Mouse (Mus musculus) forebrain, embryonic 12.5 days (tissue): ENCODE data around the gene Psmb7. TPM values are rescaled to one million over a fixed set of nuclear protein-coding genes. Genes with fewer than 3 reads are reported as not detected.

Source experiments
- ATAC-seq: fragments of 200-750 bp; cut with Nextera tagmentation; 2 replicates; pipeline ENCODE4 v1.8.0; 2017; ENCODE audit warnings: moderate TSS enrichment; ENCODE audit not compliant: low FRiP score
- H3K27ac ChIP-seq: fragments of 300-500 bp; sonication (generic); 2 replicates; pipeline ENCODE4 v1.5.1; 2016; ENCODE audit warnings: mild to moderate bottlenecking
- H3K27me3 ChIP-seq: fragments of 300-500 bp; sonication (generic); 2 replicates; pipeline ENCODE4 v1.6.1; 2016; ENCODE audit warnings: mild to moderate bottlenecking
- H3K36me3 ChIP-seq: fragments of 300-500 bp; sonication (generic); replicated peaks from 2 replicates; pipeline ENCODE4 v1.6.1; 2016; ENCODE audit warnings: mild to moderate bottlenecking
- H3K4me1 ChIP-seq: fragments of 300-500 bp; sonication (generic); 2 replicates; pipeline ENCODE4 v1.6.1; 2016
- H3K4me2 ChIP-seq: fragments of 300-500 bp; sonication (generic); 2 replicates; pipeline ENCODE4 v1.6.1; 2016; ENCODE audit warnings: mild to moderate bottlenecking, moderate library complexity
- H3K4me3 ChIP-seq: fragments of 300-500 bp; sonication (generic); replicated peaks from 2 replicates; pipeline ENCODE4 v1.5.1; 2016; ENCODE audit warnings: mild to moderate bottlenecking
- H3K9ac ChIP-seq: fragments of 300-500 bp; sonication (generic); 2 replicates; pipeline ENCODE4 v1.6.1; 2016; ENCODE audit warnings: mild to moderate bottlenecking
- H3K9me3 ChIP-seq: fragments of 300-500 bp; sonication (generic); 2 replicates; pipeline ENCODE4 v1.6.1; 2016
- WGBS: fragments of 180-500 bp; shearing (Covaris S2); methylation state at CpG from one replicate; pipeline ENCODE4 v1.1.7; 2016; 5-methylcytosine and 5-hydroxymethylcytosine counted together
- polyA plus RNA-seq: library from polyadenylated mRNA; unstranded; fragments of >200 nt; fragmentation: Nextera tagmentation; extraction: Ambion mirVana; gene quantifications from 2 replicates; pipeline ENCODE4 v1.2.1, GENCODE M21; 2016

Gene Psmb7
- polyA plus RNA-seq, 1 experiment from 2014 or later = 294 TPM

DNA sequence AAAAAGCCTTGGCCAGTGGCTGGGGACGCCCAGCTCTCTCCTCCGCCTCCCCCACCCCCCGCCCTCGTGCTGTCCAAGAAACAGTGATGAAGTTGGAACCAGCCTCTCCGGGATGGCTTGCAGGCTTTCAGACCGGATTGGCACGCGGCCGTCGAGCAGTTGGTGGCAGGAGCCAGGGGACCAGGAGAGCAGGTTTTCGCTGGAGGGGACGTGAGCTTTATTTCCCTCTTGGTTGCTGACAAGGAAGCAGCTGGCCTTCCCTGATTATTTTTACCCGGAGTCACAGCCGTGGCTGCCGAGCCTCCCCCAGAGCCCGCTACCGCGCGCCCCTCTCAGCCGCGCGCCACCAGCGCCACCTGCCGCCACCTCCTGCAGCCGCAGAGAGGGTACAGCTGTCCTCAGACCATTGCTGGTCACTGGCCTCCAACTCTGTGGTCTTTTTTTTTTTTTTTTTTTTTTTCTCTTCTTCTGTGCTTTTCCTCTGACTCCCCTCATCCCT, 14.5 kb upstream of the Psmb7 start:
- Histone ChIP-seq H3K4me3 (peak overlapping the region; percentile 41), H3K27ac (peak overlapping the region; percentile 72), H3K9me3 (no peaks in the 10 kb centered on the region), H3K27me3 (0 out of 2 replicates have a peak, but pooled peaks cover 11% of the 10 kb centered on the region), H3K36me3 (no peaks in the 10 kb centered on the region), H3K4me1 (no peaks in the 10 kb centered on the region), H3K9ac (peak overlapping the region; percentile 59), H3K4me2 (peak overlapping the region; percentile 59)
- ATAC-seq = peak; percentile 97
- under 1% methylated on average over 24 of the region's 25 CpGs for WGBS

DNA sequence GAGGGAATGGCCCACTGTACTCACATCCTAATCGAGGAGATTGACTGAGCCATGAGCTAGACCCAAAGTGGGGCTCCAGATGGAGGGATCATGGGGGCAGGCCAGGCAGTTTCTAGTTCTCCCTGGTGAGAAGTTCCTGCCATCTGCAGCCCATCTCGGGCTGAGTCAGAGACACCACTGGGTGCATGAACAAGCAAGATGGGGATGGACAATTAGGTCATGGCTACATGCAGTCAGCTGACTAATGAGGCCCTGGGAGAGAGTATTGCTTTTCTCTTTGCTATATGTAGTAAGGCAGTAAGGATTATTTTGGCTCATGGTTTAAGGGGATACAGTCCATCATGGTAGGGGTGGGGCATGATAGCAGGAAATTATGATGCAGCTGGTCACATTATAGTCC, 9.8 kb upstream of the Psmb7 start:
- H3K4me3 ChIP-seq = no peak overlapping the region
- H3K9ac ChIP-seq = no peak overlapping the region
- H3K4me1 ChIP-seq = no peaks in the 10 kb centered on the region
- WGBS = 88% methylated on average over 2 of the region's 2 CpGs
- H3K27ac ChIP-seq = no peak overlapping the region
- no peak for ATAC-seq
- H3K27me3 ChIP-seq = 0 out of 2 replicates have a peak, but pooled peaks cover 8% of the 10 kb centered on the region
- no peaks in the 10 kb centered on the region for H3K36me3 ChIP-seq
- no peak overlapping the region for H3K4me2 ChIP-seq
- H3K9me3 ChIP-seq = no peaks in the 10 kb centered on the region

DNA sequence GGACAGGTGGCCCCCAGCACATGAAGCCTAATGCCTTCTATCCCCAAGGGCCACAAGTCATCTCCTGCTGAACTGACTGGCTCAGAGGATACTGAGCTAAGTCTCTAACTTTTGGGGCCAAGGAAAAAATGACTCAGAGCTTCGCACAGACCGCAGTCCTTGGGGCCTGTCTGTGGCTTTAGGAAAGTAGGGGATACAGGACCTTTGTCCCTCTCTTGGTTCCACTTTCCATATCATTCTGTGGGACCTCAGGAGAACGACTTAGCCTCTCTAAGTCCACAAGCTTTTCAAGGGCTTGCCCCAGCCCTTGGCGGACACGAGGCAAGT, 9.4 kb upstream of the Psmb7 start:
- H3K4me3 ChIP-seq = no peak overlapping the region
- no peak overlapping the region for H3K27ac ChIP-seq
- WGBS = 92% methylated on average over 5 of the region's 5 CpGs
- H3K4me1 ChIP-seq = no peaks in the 10 kb centered on the region
- H3K9me3 ChIP-seq = no peaks in the 10 kb centered on the region
- H3K27me3 ChIP-seq = 0 out of 2 replicates have a peak, but pooled peaks cover 8% of the 10 kb centered on the region
- no peak for ATAC-seq
- H3K9ac ChIP-seq = no peak overlapping the region
- no peak overlapping the region for H3K4me2 ChIP-seq
- H3K36me3 ChIP-seq = no peaks in the 10 kb centered on the region

DNA sequence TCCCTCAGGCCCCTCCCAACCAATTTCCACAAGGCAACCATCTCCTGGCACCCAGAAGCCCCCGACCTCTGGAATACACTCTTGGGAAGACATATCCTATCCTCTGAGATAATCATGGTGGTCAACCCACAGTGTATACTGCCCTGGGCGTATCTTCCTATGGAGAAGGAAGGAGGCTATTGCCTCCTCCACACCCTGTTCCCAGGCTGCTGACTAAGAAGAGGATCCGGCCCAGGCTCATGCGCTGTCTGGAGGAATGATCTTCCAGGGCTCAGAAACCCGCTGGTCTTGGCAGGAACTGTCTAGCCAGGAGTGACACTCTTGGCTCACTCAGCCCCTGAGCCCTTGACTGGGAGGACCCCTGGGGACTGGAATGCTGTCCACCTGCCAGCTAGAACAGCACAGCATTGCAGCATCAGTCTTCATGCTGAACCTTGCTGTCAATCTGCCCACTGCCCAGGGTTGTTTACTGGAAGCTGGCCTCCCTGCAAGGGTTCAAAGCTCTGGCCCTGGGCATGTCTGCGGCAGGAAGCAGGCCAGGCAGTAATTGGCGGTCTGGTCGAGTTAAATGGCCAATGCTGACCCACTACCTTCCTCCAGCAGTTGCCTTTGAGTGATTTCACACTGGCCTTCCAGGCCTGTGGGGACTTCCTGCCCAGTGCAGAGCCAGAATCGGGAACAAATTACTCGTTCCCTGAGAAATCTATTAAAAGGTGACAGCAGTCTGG, 8.8 kb upstream of the Psmb7 start:
- H3K4me2 ChIP-seq = no peak overlapping the region
- H3K4me1 ChIP-seq = no peaks in the 10 kb centered on the region
- 76% methylated on average over 10 of the region's 10 CpGs for WGBS
- 0 out of 2 replicates have a peak, but pooled peaks cover 8% of the 10 kb centered on the region for H3K27me3 ChIP-seq
- no peak overlapping the region for H3K27ac ChIP-seq
- H3K9ac ChIP-seq = no peak overlapping the region
- H3K36me3 ChIP-seq = no peaks in the 10 kb centered on the region
- no peak for ATAC-seq
- H3K9me3 ChIP-seq = no peaks in the 10 kb centered on the region
- H3K4me3 ChIP-seq = no peak overlapping the region

DNA sequence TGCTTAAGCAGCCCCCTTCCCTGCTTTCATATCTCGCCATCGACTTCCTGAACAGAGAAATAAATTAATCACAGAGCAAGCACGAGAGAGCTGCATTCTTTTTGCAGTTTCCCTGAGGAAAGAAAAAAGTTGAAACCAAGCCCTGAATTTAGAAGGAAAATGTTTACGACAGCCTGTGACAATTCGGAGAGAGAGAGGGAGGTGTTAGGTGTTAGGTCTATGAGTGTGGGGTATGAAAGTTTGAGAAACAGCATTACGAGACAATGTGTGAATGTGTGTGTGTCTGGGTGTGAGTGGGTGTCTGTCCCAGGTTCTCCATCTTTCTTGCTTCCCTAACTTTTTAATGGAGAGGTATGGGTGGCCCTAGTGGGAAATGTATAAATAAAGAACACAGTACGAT, 8.2 kb upstream of the Psmb7 start:
- WGBS = 87% methylated on average over 7 of the region's 7 CpGs
- no peak overlapping the region for H3K4me3 ChIP-seq
- no peak overlapping the region for H3K4me2 ChIP-seq
- peaks cover 4% of the 10 kb centered on the region for H3K4me1 ChIP-seq
- H3K9me3 ChIP-seq = no peaks in the 10 kb centered on the region
- no peak overlapping the region for H3K9ac ChIP-seq
- H3K27ac ChIP-seq = no peak overlapping the region
- ATAC-seq = no peak
- 0 out of 2 replicates have a peak, but pooled peaks cover 8% of the 10 kb centered on the region for H3K27me3 ChIP-seq
- H3K36me3 ChIP-seq = no peaks in the 10 kb centered on the region

DNA sequence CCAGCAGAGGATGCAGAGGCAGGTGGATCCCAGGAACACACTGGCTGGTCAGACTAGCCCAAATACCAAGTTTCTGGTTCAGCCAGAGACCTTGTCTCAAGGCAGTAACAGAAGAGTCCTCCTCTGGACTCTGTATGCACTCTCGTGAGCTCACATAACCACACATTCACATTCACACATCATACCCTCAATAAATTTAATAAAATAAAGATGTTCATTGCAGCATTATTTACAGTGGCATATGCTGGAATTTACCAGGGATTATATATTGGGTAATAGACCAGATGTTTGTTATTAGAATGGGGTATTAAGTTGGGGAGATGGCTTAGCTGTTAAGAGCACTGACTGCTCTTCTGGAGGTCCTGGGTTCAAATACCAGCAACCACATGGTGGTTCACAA, 6.5 kb upstream of the Psmb7 start:
- no peak overlapping the region for H3K9ac ChIP-seq
- no peak overlapping the region for H3K4me2 ChIP-seq
- ATAC-seq = no peak
- H3K4me1 ChIP-seq = peaks cover 5% of the 10 kb centered on the region
- H3K9me3 ChIP-seq = no peaks in the 10 kb centered on the region
- H3K27ac ChIP-seq = no peak overlapping the region
- H3K4me3 ChIP-seq = no peak overlapping the region
- H3K36me3 ChIP-seq = no peaks in the 10 kb centered on the region
- 86% methylated on average over 1 of the region's 1 CpGs for WGBS
- H3K27me3 ChIP-seq = no peaks in the 10 kb centered on the region

DNA sequence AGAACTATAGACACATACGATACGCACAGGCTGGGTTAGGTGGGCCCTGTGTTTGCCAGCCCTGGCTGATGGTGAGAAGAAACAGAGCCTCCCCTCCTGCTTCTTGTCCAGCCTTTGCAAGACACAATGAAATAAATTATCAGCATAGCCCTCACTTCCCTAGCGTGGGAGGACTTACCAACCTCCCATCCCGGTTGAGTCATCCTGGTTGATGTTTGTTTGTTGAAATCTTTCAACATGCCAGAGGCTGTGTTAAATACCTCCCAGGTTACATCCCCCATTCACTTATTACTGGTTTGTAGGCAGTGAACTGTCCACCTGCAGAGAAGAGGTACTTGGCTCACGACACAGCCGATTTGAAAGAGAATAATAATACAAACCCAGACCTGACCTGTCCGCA, 3.8 kb upstream of the Psmb7 start:
- Histone ChIP-seq H3K9ac (no peak overlapping the region), H3K27ac (peak overlapping the region; percentile 54; the same call in 1 of the 2 replicates), H3K36me3 (no peaks in the 10 kb centered on the region), H3K4me2 (no peak overlapping the region), H3K4me1 (peaks cover 17% of the 10 kb centered on the region), H3K9me3 (no peaks in the 10 kb centered on the region), H3K27me3 (no peaks in the 10 kb centered on the region), H3K4me3 (no peak overlapping the region)
- WGBS = 87% methylated on average over 7 of the region's 7 CpGs
- ATAC-seq = no peak

DNA sequence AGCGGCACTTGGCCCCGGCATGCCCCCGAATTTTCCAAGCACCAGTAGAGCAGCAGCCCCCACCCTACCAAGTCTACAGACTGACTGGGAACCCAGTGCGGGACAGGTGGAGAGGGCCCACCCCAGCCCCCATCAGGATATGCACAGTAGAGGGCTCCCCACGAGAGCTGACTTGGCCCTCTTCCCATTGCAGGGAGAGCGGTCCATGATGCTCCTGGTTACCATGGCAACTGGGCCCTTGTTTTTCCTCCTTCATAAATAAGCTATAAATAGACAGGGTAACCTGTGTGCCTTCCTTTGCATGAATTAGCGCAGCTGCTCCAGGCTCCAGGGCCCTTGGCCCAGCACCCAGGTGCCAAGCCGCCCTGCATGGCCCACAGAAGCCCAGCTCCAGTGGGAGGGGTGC, 3.3 kb upstream of the Psmb7 start:
- Histone ChIP-seq H3K9me3 (no peaks in the 10 kb centered on the region), H3K27ac (peak overlapping the region; percentile 54; the same call in 1 of the 2 replicates), H3K4me1 (peaks cover 21% of the 10 kb centered on the region), H3K4me2 (no peak overlapping the region), H3K36me3 (no peaks in the 10 kb centered on the region), H3K27me3 (no peaks in the 10 kb centered on the region), H3K4me3 (no peak overlapping the region), H3K9ac (no peak overlapping the region)
- ATAC-seq = peak; percentile 44; the same call in 1 of the 2 replicates
- WGBS = 64% methylated on average over 8 of the region's 8 CpGs

DNA sequence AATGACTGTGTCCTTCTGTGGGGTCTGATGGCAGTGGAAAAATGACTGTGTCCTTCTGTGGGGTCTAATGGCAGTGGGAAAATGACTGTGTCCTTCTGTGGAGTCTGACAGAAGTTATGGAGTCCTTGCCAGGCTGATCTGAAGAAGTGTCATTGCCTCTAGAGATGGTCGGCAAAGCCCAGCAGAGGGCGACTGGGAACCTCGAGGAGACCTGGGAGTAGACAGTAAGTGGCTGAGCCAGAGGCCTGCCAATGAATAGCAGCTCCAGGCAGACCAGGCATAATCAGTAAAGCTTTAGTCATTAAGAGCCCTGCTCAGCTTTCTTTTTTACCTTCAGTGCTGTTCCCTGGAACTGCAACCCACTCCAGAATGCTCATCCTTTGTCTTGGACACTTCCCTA, 2.0 kb upstream of the Psmb7 start:
- 0% methylated on average over 3 of the region's 3 CpGs for WGBS

DNA sequence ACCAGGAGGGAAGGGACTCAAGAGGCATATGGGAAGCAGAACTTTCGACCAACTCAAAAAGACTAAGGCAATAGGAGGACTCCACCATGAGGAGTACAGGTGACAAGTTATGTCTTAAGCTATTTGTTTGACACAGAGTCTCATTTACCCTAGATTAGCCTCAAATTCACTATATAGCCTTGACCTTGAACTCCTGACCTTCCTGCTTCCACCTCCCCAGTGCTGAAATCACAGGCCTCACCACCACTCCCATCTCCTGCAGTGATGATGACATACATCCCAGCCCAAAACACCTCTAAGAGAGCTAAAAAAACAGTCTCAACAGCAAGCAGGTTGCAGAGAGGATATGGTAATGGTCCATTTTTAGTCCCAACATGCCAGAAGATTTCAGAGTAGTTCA, 2.1 kb downstream of the Psmb7 start:
- Histone ChIP-seq H3K9me3 (no peaks in the 10 kb centered on the region), H3K4me2 (no peak overlapping the region), H3K27ac (no peak overlapping the region), H3K9ac (no peak overlapping the region), H3K27me3 (no peaks in the 10 kb centered on the region), H3K4me1 (peaks cover 16% of the 10 kb centered on the region), H3K4me3 (no peak overlapping the region), H3K36me3 (peaks cover 40% of the 10 kb centered on the region)
- 96% methylated on average over 1 of the region's 1 CpGs for WGBS
- no peak for ATAC-seq

More for the DNA sequence above, 2.0 kb upstream of the Psmb7 start:
- Histone ChIP-seq H3K4me3 (no peak overlapping the region), H3K9me3 (no peaks in the 10 kb centered on the region), H3K36me3 (peaks cover 7% of the 10 kb centered on the region), H3K4me2 (no peak overlapping the region), H3K4me1 (peaks cover 21% of the 10 kb centered on the region), H3K27me3 (no peaks in the 10 kb centered on the region), H3K27ac (no peak overlapping the region), H3K9ac (no peak overlapping the region)
- ATAC-seq = peak; percentile 42; the same call in 1 of the 2 replicates

DNA sequence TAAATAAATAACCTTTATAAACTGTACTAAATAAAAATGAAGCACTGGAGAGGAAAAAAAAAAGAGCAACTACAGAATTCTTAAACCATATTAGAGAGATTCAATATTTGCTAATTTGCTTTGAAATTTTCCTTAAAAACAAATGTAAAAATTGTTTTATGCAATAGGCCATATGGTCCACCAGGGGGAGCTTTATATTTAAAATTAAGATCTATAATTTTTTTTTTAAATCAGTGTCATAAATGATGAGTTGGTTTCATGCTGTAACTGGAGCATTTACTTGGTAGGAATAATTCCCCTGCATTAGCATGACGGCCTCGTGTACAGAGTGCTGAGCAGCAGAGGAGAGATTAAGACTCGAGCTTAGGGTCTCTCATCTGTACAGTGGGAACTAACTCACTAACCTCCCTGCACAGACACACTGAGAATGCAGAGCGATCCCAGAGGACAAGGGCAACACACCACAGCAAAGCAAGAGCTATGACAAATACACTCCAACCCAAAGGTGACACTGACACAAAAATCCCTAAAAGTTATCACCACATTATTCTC, 6.1 kb downstream of the Psmb7 start:
- Histone ChIP-seq H3K27me3 (no peaks in the 10 kb centered on the region), H3K9me3 (no peaks in the 10 kb centered on the region), H3K27ac (no peak overlapping the region), H3K9ac (no peak overlapping the region), H3K4me3 (no peak overlapping the region), H3K4me1 (peaks cover 6% of the 10 kb centered on the region), H3K4me2 (no peak overlapping the region), H3K36me3 (peaks cover 77% of the 10 kb centered on the region)
- whole genome bisulfite sequencing = 83% methylated on average over 4 of the region's 4 CpGs
- no peak for ATAC-seq

DNA sequence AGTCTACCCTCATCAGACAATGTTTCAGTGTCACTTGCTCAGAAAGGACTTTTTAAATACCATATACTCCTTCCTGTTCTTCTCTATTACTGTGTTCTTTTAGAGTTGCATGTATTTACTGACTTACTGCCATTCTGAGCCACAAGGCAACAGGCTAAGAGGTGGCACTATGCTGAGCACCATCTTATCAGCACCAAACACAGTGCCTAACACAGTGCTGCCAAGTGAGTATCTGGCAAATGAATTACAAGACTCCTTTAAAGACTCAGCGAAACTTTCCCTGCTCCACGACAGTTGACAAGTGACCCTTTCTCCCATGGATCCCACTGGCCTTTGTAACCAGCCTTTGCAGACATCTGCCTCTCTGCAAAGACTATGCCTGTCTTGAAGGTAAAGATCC, 13.3 kb downstream of the Psmb7 start:
- Histone ChIP-seq H3K27me3 (no peaks in the 10 kb centered on the region), H3K4me1 (no peaks in the 10 kb centered on the region), H3K36me3 (peaks cover 79% of the 10 kb centered on the region), H3K4me3 (no peak overlapping the region), H3K4me2 (no peak overlapping the region), H3K9me3 (no peaks in the 10 kb centered on the region), H3K9ac (no peak overlapping the region), H3K27ac (no peak overlapping the region)
- 91% methylated on average over 2 of the region's 2 CpGs for WGBS
- ATAC-seq = no peak

DNA sequence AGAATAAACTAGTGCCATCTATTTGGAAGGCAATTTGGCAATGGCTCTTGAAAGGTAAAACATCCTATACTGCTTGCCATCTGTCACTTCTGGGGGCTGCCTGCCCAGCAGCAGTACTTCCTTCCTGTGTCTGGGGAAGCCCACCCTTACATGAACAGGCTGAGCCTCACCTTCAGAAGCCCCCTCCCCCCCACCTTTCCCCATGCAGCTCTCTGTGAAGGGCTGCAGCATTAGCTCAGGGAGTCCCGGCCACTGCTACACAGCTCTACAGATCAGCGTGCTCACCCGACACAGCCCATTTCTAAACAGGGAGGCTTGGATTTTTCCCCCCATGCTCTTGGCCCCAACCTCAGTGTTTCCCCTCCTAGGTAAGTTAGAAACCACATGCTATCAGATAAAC, 14.4 kb downstream of the Psmb7 start:
- WGBS = 95% methylated on average over 3 of the region's 3 CpGs
- Histone ChIP-seq H3K4me1 (no peaks in the 10 kb centered on the region), H3K27me3 (no peaks in the 10 kb centered on the region), H3K9me3 (no peaks in the 10 kb centered on the region), H3K9ac (no peak overlapping the region), H3K4me2 (no peak overlapping the region), H3K4me3 (no peak overlapping the region), H3K36me3 (peaks cover 74% of the 10 kb centered on the region), H3K27ac (no peak overlapping the region)
- ATAC-seq = no peak
